Mouse (Mus musculus) heart, embryonic 11.5 days (tissue): ENCODE results near the gene Akap9. TPM values are rescaled to one million over a fixed set of nuclear protein-coding genes. Genes with fewer than 3 reads are reported as not detected.

Experiments used
- ATAC-seq: fragments of 200-750 bp; cut with Nextera tagmentation; replicated peaks from 2 replicates; pipeline ENCODE4 v1.8.0; 2017; ENCODE audit warnings: moderate library complexity; ENCODE audit not compliant: insufficient number of reproducible peaks, low FRiP score, low TSS enrichment
- H3K27ac ChIP-seq: fragments of 300-500 bp; sonication (generic); 2 replicates; pipeline ENCODE4 v1.5.1; 2014; ENCODE audit warnings: mild to moderate bottlenecking, low read depth, low read length
- H3K27me3 ChIP-seq: fragments of 300-500 bp; sonication (generic); 2 replicates; pipeline ENCODE4 v1.6.1; 2014; ENCODE audit warnings: mild to moderate bottlenecking, low read length, mixed read lengths; ENCODE audit not compliant: control insufficient read depth, insufficient read depth
- H3K36me3 ChIP-seq: fragments of 300-500 bp; sonication (generic); 2 replicates; pipeline ENCODE4 v1.6.1; 2014; ENCODE audit warnings: mild to moderate bottlenecking, low read length, moderate library complexity, mixed read lengths; ENCODE audit not compliant: control insufficient read depth, insufficient read depth
- H3K4me1 ChIP-seq: fragments of 300-500 bp; sonication (generic); 2 replicates; pipeline ENCODE4 v1.6.1; 2014; ENCODE audit warnings: low read length; ENCODE audit not compliant: control insufficient read depth, insufficient read depth
- H3K4me2 ChIP-seq: fragments of 300-500 bp; sonication (generic); 2 replicates; pipeline ENCODE4 v1.6.1; 2014; ENCODE audit warnings: mild to moderate bottlenecking, moderate library complexity
- H3K4me3 ChIP-seq: fragments of 300-500 bp; sonication (generic); 2 replicates; pipeline ENCODE4 v1.5.1; 2014; ENCODE audit warnings: low read depth, low read length
- H3K9ac ChIP-seq: fragments of 300-500 bp; sonication (generic); 2 replicates; pipeline ENCODE4 v1.6.1; 2014; ENCODE audit warnings: mild to moderate bottlenecking, low read depth, low read length, moderate library complexity
- H3K9me3 ChIP-seq: fragments of 300-500 bp; sonication (generic); replicated peaks from 2 replicates; pipeline ENCODE4 v1.6.1; 2016; ENCODE audit warnings: low read length; ENCODE audit not compliant: control insufficient read depth
- WGBS: fragments of 180-500 bp; shearing (Covaris S2); extraction: QIAGEN DNeasy Blood & Tissue Kit; methylation state at CpG from one replicate; pipeline ENCODE4 v1.1.7; 2014; ENCODE audit not compliant: insufficient replicate concordance; 5-methylcytosine and 5-hydroxymethylcytosine counted together
- polyA plus RNA-seq: library from polyadenylated mRNA; unstranded; fragments of >200 nt; fragmentation: Nextera tagmentation; extraction: Ambion mirVana; gene quantifications from 2 replicates; pipeline ENCODE4 v1.2.1, GENCODE M21; 2014

The Akap9 gene
- polyA plus RNA-seq, 1 experiment from 2014 or later = 99.1 TPM

- no peaks in the 10 kb centered on the region for H3K36me3 ChIP-seq
- peak overlapping the region; percentile 90 for H3K27ac ChIP-seq
- H3K4me3 ChIP-seq = peak overlapping the region; percentile 94
- peak; percentile 64 for ATAC-seq
- 0% methylated on average over 12 of the region's 12 CpGs for WGBS
- H3K9me3 ChIP-seq = no peaks in the 10 kb centered on the region
- peak overlapping the region; percentile 85 for H3K4me2 ChIP-seq
- peaks cover 10% of the 10 kb centered on the region for H3K4me1 ChIP-seq
- peak overlapping the region; percentile 99 for H3K9ac ChIP-seq
- no peaks in the 10 kb centered on the region for H3K27me3 ChIP-seq
Measured at GRCm38 (mm10) chr5:3928690-3929046, 814 bp downstream of the Akap9 start.

- H3K9ac ChIP-seq = no peak overlapping the region
- no peaks in the 10 kb centered on the region for H3K27me3 ChIP-seq
- no peak overlapping the region for H3K4me3 ChIP-seq
- no peaks in the 10 kb centered on the region for H3K9me3 ChIP-seq
- peaks cover 10% of the 10 kb centered on the region for H3K4me1 ChIP-seq
- H3K27ac ChIP-seq = no peak overlapping the region
- H3K36me3 ChIP-seq = no peaks in the 10 kb centered on the region
- 79% methylated on average over 5 of the region's 5 CpGs for WGBS
- H3K4me2 ChIP-seq = no peak overlapping the region
- no peak for ATAC-seq
Measured at GRCm38 (mm10) chr5:3930760-3931159, 2.9 kb downstream of the Akap9 start.

- no peak overlapping the region for H3K4me2 ChIP-seq
- H3K4me3 ChIP-seq = no peak overlapping the region
- H3K27me3 ChIP-seq = no peaks in the 10 kb centered on the region
- ATAC-seq = no peak
- H3K27ac ChIP-seq = no peak overlapping the region
- H3K36me3 ChIP-seq = no peaks in the 10 kb centered on the region
- H3K9me3 ChIP-seq = no peaks in the 10 kb centered on the region
- peaks cover 12% of the 10 kb centered on the region for H3K4me1 ChIP-seq
- WGBS = 93% methylated on average over 3 of the region's 3 CpGs
- no peak overlapping the region for H3K9ac ChIP-seq
Measured at GRCm38 (mm10) chr5:3931636-3932035, 3.8 kb downstream of the Akap9 start.

- ATAC-seq = no peak
- WGBS = 89% methylated on average over 3 of the region's 3 CpGs
- H3K9me3 ChIP-seq = no peaks in the 10 kb centered on the region
Measured at GRCm38 (mm10) chr5:3933551-3933950, 5.7 kb downstream of the Akap9 start.

GRCm38 (mm10) chr5:3935266-3935665 is 7.4 kb downstream of the Akap9 start:
- Histone ChIP-seq H3K9me3 (no peaks in the 10 kb centered on the region), H3K27me3 (no peaks in the 10 kb centered on the region), H3K4me2 (no peak overlapping the region), H3K9ac (no peak overlapping the region), H3K27ac (no peak overlapping the region), H3K4me3 (no peak overlapping the region), H3K36me3 (no peaks in the 10 kb centered on the region), H3K4me1 (peaks cover 30% of the 10 kb centered on the region)
- 85% methylated on average over 5 of the region's 5 CpGs for WGBS
- no peak for ATAC-seq

More at GRCm38 (mm10) chr5:3933551-3933950, 5.7 kb downstream of the Akap9 start:
- Histone ChIP-seq H3K4me1 (peaks cover 29% of the 10 kb centered on the region), H3K4me2 (no peak overlapping the region), H3K4me3 (no peak overlapping the region), H3K27me3 (no peaks in the 10 kb centered on the region), H3K36me3 (no peaks in the 10 kb centered on the region), H3K27ac (no peak overlapping the region), H3K9ac (no peak overlapping the region)

- Histone ChIP-seq H3K27ac (no peak overlapping the region), H3K9ac (no peak overlapping the region), H3K36me3 (no peaks in the 10 kb centered on the region), H3K27me3 (no peaks in the 10 kb centered on the region), H3K4me3 (no peak overlapping the region), H3K9me3 (no peaks in the 10 kb centered on the region), H3K4me1 (peaks cover 29% of the 10 kb centered on the region), H3K4me2 (no peak overlapping the region)
- ATAC-seq = no peak
- 84% methylated on average over 8 of the region's 8 CpGs for WGBS
Measured at GRCm38 (mm10) chr5:3935778-3936554, 8.1 kb downstream of the Akap9 start.

- Histone ChIP-seq H3K9ac (peak overlapping the region; percentile 39; the same call in 1 of the 2 replicates), H3K36me3 (no peaks in the 10 kb centered on the region), H3K4me1 (peaks cover 29% of the 10 kb centered on the region), H3K4me2 (peak overlapping the region; percentile 24; the same call in 1 of the 2 replicates), H3K27ac (peak overlapping the region; percentile 59), H3K4me3 (no peak overlapping the region), H3K9me3 (no peaks in the 10 kb centered on the region), H3K27me3 (no peaks in the 10 kb centered on the region)
- WGBS = 69% methylated on average over 3 of the region's 3 CpGs
- ATAC-seq = no peak
Measured at GRCm38 (mm10) chr5:3938905-3939304, 11.1 kb downstream of the Akap9 start.

- no peaks in the 10 kb centered on the region for H3K9me3 ChIP-seq
- no peak for ATAC-seq
- no peaks in the 10 kb centered on the region for H3K36me3 ChIP-seq
- H3K27me3 ChIP-seq = no peaks in the 10 kb centered on the region
- 89% methylated on average over 5 of the region's 5 CpGs for WGBS
- H3K4me3 ChIP-seq = no peak overlapping the region
- no peak overlapping the region for H3K9ac ChIP-seq
- H3K27ac ChIP-seq = peak overlapping the region; percentile 59; the same call in 1 of the 2 replicates
- H3K4me1 ChIP-seq = peaks cover 29% of the 10 kb centered on the region
- H3K4me2 ChIP-seq = no peak overlapping the region
Measured at GRCm38 (mm10) chr5:3939335-3939734, 11.5 kb downstream of the Akap9 start.

- no peaks in the 10 kb centered on the region for H3K36me3 ChIP-seq
- H3K4me1 ChIP-seq = peaks cover 29% of the 10 kb centered on the region
- H3K4me3 ChIP-seq = no peak overlapping the region
- H3K9me3 ChIP-seq = no peaks in the 10 kb centered on the region
- no peak overlapping the region for H3K4me2 ChIP-seq
- 90% methylated on average over 2 of the region's 2 CpGs for WGBS
- no peak for ATAC-seq
- no peak overlapping the region for H3K9ac ChIP-seq
- no peaks in the 10 kb centered on the region for H3K27me3 ChIP-seq
- H3K27ac ChIP-seq = no peak overlapping the region
Measured at GRCm38 (mm10) chr5:3941240-3941639, 13.4 kb downstream of the Akap9 start.
